Mouse (Mus musculus) heart, adult 18-20 months (tissue): Measurements from ENCODE around the gene Cacna2d3. TPM values are rescaled to one million over a fixed set of nuclear protein-coding genes. Genes with fewer than 3 reads are reported as not detected.

ENCODE experiments used
- DNase-seq, 2 experiments: peaks; one replicate each; pipeline ENCODE4 v3.0.0; 2021 to 2022; ENCODE audit warnings: mixed read lengths in 1 of 2
- total RNA-seq, 2 experiments: library from RNA; stranded (reverse); gene quantifications; 2 replicates each; pipeline ENCODE4 v1.2.3; 2021

The Cacna2d3 gene
- total RNA-seq, 2 experiments from 2014 or later = 0.67 to 1.1 TPM

DNA sequence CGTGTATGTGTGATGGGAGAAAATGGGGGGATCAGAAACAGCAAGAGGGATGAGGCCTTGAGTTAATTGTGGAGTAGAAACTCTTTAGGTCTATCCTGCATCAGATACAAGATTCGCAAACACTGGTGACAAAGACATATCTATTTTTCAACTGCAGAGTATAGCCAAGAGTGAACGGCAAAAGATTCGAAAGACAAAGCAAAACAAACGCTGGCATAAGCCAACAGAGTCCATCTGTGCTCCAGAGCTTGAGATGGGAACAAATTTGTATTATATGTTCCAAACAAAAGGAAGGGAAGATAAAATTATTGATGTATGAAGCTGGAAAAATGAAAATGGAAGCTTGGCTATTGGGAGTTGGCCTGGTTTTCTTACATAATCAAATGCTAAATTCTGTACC, 802.8 kb downstream of the Cacna2d3 start:
- no peak for DNase-seq

DNA sequence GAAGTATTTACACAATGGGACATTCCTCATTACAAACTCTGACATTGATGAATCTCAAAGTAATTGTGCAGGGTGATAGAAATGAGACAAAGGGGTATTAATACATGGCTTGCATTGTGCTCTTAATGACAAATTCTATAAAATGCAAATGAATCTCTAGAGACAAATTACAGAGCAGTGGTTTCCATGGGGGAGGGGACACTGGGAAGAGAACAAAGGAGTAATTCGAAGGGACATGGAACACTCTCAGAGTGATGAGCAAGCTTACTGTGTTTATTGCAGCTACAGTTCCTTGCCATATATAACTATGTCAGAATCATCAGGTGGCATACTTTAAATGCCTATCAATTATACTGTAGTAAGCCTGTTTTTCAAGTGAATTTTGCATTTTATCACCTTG, 806.7 kb downstream of the Cacna2d3 start:
- no peak for DNase-seq

DNA sequence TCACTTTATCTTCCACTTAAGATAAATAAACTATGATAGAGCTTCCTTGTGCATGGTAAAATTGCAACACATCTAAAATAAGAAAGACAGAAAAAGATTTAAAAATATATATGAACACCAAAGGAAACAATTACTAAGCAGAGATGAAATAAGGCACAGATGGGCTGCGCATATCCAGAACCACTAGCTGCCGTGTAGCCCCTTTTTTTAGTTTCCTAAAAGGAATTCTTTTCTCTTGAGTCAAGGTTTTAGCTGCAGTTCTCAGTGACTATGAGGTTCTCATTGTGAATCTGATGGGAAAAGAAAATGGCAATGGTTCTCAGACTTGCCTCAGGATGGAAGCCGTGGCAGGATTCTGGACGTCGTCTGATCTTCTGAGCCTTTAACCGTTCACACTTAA, 814.0 kb downstream of the Cacna2d3 start:
- no peak for DNase-seq

DNA sequence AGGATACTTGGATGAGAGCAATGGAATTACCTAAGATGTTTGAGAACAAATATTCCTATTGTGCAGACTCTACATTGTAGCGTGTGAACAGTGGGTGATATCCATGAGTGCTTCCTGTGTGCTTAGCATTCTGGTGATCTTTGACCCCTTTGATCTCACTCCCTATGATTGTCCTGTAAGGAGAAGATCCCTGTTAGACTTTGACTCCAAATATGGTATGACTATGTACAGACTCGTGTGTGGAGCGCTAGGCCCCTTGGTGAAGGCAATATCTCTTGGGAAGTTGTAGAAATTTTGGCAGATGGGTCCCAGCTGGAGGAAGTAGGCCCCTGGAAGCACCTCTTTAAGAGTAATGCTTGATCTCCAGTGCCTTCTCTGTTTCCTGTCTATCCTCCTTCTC, 829.1 kb downstream of the Cacna2d3 start:
- no peak for DNase-seq

DNA sequence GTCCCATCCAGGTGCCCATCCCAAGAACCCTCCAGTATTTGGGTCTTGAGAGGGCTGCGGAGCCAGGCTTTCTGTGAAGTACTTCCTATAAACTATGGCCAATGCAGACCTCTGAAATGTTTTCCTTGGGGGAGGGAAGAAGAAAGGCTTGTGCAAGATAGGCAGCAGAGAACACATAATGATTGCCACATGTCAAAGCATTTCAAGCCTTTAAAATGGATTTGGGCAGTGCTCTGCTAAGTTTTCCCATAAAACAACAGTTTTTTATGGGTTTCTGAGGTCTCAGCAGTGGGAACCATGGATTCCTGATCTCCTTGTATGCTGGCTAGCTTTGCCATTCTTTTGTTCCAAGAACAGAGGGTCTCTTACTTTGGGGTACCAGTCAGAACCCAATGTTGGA, 834.3 kb downstream of the Cacna2d3 start:
- DNase-seq = no peak

DNA sequence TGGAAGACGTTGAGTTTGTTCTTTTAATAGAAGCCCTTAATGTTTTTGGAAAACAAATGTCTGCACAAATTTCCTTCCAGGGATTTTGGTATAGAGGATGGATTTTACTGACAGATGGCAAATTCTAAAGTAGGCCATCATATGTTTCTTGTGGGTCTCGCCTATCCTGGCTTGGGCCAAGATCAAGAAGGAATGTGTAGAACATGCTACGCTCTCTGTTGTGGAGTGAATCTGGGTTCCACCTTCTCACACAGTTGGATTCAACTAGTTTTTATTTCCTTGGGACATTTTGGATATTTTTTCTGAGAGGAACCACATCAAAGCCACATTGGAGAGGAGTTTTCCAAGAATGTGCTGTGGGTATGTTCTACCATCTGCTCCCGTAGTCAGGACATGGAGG, 835.0 kb downstream of the Cacna2d3 start:
- DNase-seq = no peak

DNA sequence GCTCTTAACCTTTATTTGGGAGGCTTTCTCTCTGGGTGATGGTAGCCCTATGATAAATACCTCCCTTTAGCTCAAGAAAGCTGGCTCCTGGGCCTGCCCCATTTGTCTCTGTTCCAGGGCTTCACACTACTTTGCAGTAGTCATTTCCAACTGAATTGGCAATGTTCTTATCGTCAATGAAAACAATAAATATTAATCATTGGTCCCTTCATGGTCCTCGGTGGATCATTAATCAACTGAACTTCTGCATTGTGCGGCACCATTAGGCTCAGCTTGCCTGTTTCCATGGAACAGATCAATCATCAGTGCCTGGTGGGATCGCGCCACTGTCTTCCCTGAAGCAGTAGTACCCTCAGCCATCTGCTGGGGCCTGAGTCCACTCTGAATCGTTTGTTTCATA, 850.7 kb downstream of the Cacna2d3 start:
- no peak for DNase-seq

DNA sequence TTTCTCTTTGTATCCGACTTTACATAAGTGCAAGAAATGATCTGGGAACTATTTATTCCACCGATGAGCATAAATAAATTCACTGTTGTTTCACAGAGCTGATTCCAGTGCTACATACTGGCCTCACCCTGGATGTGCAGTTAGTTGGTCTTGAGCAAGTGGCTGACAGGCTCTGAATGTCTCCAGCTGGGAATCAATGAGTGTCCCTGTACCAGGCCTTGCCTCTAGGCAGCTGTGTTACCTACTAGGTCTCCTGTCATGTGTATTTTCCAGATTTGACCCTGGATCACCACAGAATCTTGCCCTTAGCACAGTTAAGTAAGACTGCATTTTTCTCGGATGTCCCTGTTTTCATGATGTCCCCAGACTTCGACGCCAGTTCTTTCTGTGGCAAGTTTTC, 851.3 kb downstream of the Cacna2d3 start:
- no peak for DNase-seq

DNA sequence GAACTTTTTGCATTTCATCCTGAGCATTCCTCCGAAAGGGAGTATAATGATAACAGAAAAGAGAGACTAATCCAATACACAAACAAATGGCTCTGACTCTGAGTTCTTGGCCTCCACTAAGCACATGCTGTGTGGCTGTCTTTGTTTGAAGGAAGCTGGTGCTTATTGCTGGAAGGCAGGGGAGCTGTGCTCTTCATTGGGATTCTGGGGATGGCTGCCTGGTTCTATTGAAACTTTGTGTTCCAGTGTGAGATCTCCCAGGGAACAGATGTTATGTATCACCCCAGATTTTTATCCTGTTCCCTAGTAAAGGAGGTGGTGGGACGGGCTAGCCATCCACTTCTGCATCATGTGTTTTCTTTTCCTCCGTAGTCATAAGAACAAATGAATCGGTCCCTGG, 856.7 kb downstream of the Cacna2d3 start:
- no peak for DNase-seq

DNA sequence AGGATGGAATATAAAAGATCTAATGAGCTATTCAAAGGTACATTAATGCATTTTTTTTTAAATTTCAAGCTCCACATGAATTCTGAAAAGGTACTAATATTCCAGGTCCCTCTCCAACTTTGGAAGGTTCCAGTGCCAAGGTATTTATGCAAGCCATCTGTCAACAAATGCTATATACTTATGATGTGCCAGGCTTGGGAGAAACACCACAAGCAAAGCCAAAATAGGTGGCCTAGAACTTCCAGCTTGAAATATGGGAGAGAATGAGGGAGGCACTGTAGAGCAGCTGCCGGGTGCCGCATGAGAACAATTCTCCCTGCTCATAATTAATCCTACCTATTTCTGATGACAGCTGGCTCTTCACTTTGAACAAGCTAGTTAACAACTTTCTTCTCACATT, 860.5 kb downstream of the Cacna2d3 start:
- DNase-seq = no peak

Other genes starting within 250 kb of the Cacna2d3 start
- gene Selenok, start 246.4 kb upstream of the Cacna2d3 start, total RNA-seq = 10 to 100 TPM; 86.6 to 94.6 TPM